Mouse (Mus musculus) kidney, adult 2 months (tissue): Measurements from ENCODE around the gene Rbbp9.

Source experiments
- CTCF ChIP-seq: fragments of 200-500 bp; conservative IDR thresholded peaks from 2 replicates; pipeline ENCODE4 v1.5.1; 2011; ENCODE audit warnings: low read depth, mild to moderate bottlenecking, control low read depth, low read length, moderate library complexity, mixed read lengths; ENCODE audit not compliant: insufficient read depth, insufficient read length
- POLR2A ChIP-seq: fragments of 200-500 bp; IDR thresholded peaks from one replicate; pipeline ENCODE4 v1.6.1; 2011; ENCODE audit warnings: low read depth, low read length, control low read depth

GRCm38 (mm10) chr2:144543670-144544069 lies 7.0 kb downstream of the Rbbp9 start:
- TF ChIP-seq CTCF (no peak), POLR2A (no peak)
